Mouse (Mus musculus): ENCODE results near the gene Tbp. TPM values are rescaled to one million over a fixed set of nuclear protein-coding genes. Genes with fewer than 3 reads are reported as not detected.
"Not testable (repeated sequence)": the region's sequence is repeated elsewhere in the genome, so short reads cannot be mapped to it uniquely, and the experiment has no call there.

Tbp gene
- polyA plus RNA-seq, 1 experiment from 2014 or later = 79.6 TPM

DNA sequence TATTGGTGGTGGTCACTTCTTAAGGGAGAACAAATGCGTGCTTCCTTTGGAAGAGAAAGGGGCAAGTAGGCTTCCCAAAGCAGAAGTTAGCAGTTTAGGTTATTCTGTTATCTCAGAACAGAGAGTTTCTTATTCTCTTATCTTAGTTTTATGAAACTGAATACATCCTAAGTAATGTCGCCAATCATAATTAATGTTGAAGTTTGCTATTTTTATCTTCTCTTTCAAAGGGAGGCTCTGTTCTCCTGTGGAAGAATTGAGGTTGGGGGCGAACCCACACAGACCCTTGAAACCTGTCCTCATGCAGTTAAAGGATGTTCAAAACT is 28.1 kb downstream of the Tbp start:
- Histone ChIP-seq H3K9ac (ENCODE audit: low read length) (peak overlapping the region; percentile 79), H3K27me3 (ENCODE audit: control insufficient read depth, insufficient read depth, low read length) (no peaks in the 10 kb centered on the region), H3K27ac (ENCODE audit: low read depth, low read length) (no peak overlapping the region), H3K36me3 (ENCODE audit: control insufficient read depth, insufficient read depth, low read length) (no peaks in the 10 kb centered on the region), H3K4me2 (ENCODE audit: low read depth, low read length, severe bottlenecking) (peak overlapping the region; percentile 81), H3K4me1 (replicated peaks; ENCODE audit: control insufficient read depth, insufficient read depth, low read length) (0 out of 2 replicates have a peak, but pooled peaks cover 2% of the 10 kb centered on the region), H3K4me3 (ENCODE audit: low read depth, low read length) (peak overlapping the region; percentile 90), H3K9me3 (ENCODE audit: control insufficient read depth, low read length) (no peaks in the 10 kb centered on the region)
- no peak for DNase-seq (ENCODE audit: low spot score)
- no peak for ATAC-seq (replicated peaks; ENCODE audit: low FRiP score)
- WGBS = 64% methylated on average over 3 of the region's 3 CpGs

DNA sequence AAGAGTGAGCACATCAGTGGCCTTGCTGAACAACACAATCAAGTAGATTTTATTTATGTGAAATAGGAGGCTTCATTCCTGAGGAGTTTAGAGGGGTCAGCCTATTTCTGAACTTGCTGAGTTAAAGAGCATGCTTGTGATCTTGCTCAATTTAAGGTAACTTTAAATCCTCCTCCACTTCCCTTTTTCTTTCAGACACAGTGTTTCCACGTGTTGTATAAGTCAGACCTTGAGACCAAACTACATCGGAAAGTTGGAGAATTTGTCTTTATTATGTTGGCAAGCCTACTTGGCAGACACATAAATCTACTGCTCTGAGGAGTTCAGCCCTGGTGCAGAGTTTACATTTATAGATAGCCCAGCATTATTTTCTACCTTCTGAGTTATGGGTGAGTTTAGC is 29.2 kb downstream of the Tbp start:
- H3K27me3 ChIP-seq (ENCODE audit: control insufficient read depth, insufficient read depth, low read length) = no peaks in the 10 kb centered on the region
- H3K9ac ChIP-seq (ENCODE audit: low read length) = no peak overlapping the region
- H3K4me3 ChIP-seq (ENCODE audit: low read depth, low read length) = no peak overlapping the region
- 0 out of 2 replicates have a peak, but pooled peaks cover 2% of the 10 kb centered on the region for H3K4me1 ChIP-seq (replicated peaks; ENCODE audit: control insufficient read depth, insufficient read depth, low read length)
- H3K9me3 ChIP-seq (ENCODE audit: control insufficient read depth, low read length) = no peaks in the 10 kb centered on the region
- no peak overlapping the region for H3K4me2 ChIP-seq (ENCODE audit: low read depth, low read length, severe bottlenecking)
- H3K27ac ChIP-seq (ENCODE audit: low read depth, low read length) = no peak overlapping the region
- DNase-seq (ENCODE audit: low spot score) = no peak
- ATAC-seq (replicated peaks; ENCODE audit: low FRiP score) = no peak
- H3K36me3 ChIP-seq (ENCODE audit: control insufficient read depth, insufficient read depth, low read length) = no peaks in the 10 kb centered on the region
- WGBS = 84% methylated on average over 2 of the region's 2 CpGs

DNA sequence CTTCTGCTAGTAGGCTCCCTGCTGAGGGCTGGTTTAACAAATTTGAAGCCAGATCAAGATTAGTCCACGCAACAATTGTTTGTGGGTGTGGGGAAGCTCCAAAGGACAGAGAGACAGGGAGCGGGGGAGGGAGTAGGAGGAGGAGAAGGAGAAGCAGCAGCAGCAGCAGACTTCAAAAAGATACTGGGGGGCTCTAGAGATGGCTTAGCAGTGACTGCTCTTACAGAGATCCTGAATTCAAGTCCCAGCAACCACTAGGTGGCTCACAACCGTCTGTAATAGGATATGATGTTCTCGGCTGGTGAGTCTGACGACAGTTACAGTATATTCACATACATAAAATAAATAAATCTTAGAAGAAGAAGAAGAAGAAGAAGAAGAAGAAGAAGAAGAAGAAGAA is 30.5 kb downstream of the Tbp start:
- H3K9ac ChIP-seq (ENCODE audit: low read length) = no peak overlapping the region
- H3K4me3 ChIP-seq (ENCODE audit: low read depth, low read length) = no peak overlapping the region
- H3K36me3 ChIP-seq (ENCODE audit: control insufficient read depth, insufficient read depth, low read length) = no peaks in the 10 kb centered on the region
- H3K9me3 ChIP-seq (ENCODE audit: control insufficient read depth, low read length) = no peaks in the 10 kb centered on the region
- 6% methylated on average over 5 of the region's 5 CpGs for WGBS
- peaks cover under 1% of the 10 kb centered on the region; the same call in 1 of the 2 replicates for H3K27me3 ChIP-seq (ENCODE audit: control insufficient read depth, insufficient read depth, low read length)
- H3K4me2 ChIP-seq (ENCODE audit: low read depth, low read length, severe bottlenecking) = no peak overlapping the region
- peak; percentile 55 for DNase-seq (ENCODE audit: low spot score)
- ATAC-seq (replicated peaks; ENCODE audit: low FRiP score) = no peak
- 0 out of 2 replicates have a peak, but pooled peaks cover 2% of the 10 kb centered on the region for H3K4me1 ChIP-seq (replicated peaks; ENCODE audit: control insufficient read depth, insufficient read depth, low read length)
- H3K27ac ChIP-seq (ENCODE audit: low read depth, low read length) = no peak overlapping the region

DNA sequence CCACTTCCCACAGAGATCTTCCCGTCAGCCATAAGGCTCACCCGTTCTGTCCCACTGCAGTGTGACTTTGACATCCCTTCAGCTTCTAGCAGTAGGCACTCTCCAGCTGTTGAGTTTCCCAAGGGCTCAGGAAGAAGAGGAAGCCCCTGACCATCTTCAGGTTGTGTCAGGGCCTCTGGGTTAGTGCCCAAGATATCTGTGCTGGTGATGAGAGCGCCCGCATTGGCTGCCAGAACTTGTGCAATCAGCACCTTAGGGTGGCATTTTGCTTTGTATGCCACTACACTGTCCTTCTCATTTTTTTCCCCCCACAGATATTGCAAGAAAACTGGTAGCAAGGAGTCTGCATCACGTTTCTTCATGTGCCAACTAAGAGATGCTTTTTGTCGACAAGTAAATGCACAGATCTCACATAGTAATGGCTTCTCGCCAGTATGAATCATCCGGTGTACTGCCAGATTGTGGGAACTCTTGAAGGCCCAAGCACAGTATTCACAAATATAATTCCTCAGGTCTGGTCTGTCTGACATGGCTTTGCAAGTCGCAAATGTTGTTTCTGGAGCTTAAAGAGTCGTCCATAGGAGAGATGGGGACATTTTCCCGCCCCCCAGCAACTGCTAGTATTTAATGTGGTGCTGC is 35.6 kb downstream of the Tbp start:
- Histone ChIP-seq H3K4me3 (ENCODE audit: low read depth, low read length) (no peak overlapping the region), H3K9ac (ENCODE audit: low read length) (no peak overlapping the region), H3K4me1 (replicated peaks; ENCODE audit: control insufficient read depth, insufficient read depth, low read length) (no peaks in the 10 kb centered on the region), H3K4me2 (ENCODE audit: low read depth, low read length, severe bottlenecking) (no peak overlapping the region), H3K27me3 (ENCODE audit: control insufficient read depth, insufficient read depth, low read length) (peaks cover 8% of the 10 kb centered on the region), H3K36me3 (ENCODE audit: control insufficient read depth, insufficient read depth, low read length) (no peaks in the 10 kb centered on the region), H3K9me3 (ENCODE audit: control insufficient read depth, low read length) (no peaks in the 10 kb centered on the region), H3K27ac (ENCODE audit: low read depth, low read length) (no peak overlapping the region)
- DNase-seq (ENCODE audit: low spot score) (no peak), ATAC-seq (replicated peaks; ENCODE audit: low FRiP score) (no peak)
- WGBS = 65% methylated on average over 11 of the region's 11 CpGs

DNA sequence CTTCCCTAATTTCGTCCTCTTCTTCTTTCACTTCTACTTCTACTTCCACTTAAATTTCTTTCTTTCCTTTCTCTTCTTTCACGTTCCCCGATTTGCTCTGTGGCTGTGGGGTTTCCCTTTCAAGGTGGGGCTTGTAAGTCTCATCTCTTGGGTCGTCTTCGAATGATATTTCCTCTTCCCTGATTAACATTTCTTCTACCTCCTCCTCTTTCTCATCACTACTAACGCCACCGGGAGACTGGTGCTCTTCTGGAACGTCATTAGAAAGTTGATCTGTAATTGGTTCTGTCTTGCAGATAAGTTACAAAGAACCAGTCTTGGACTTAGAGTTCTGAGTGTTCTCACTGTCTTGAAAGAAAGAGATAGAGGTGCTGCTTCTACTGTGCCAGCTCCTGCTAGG is 36.3 kb downstream of the Tbp start:
- no peaks in the 10 kb centered on the region for H3K4me1 ChIP-seq (replicated peaks; ENCODE audit: control insufficient read depth, insufficient read depth, low read length)
- no peaks in the 10 kb centered on the region for H3K36me3 ChIP-seq (ENCODE audit: control insufficient read depth, insufficient read depth, low read length)
- H3K27me3 ChIP-seq (ENCODE audit: control insufficient read depth, insufficient read depth, low read length) = peaks cover 8% of the 10 kb centered on the region
- H3K9ac ChIP-seq (ENCODE audit: low read length) = peak overlapping the region; percentile 56; the same call in 1 of the 2 replicates
- peak overlapping the region; percentile 42 for H3K4me3 ChIP-seq (ENCODE audit: low read depth, low read length)
- peak overlapping the region; percentile 88 for H3K4me2 ChIP-seq (ENCODE audit: low read depth, low read length, severe bottlenecking)
- DNase-seq (ENCODE audit: low spot score) (no peak), ATAC-seq (replicated peaks; ENCODE audit: low FRiP score) (no peak)
- H3K27ac ChIP-seq (ENCODE audit: low read depth, low read length) = no peak overlapping the region
- WGBS = 23% methylated on average over 8 of the region's 8 CpGs
- no peaks in the 10 kb centered on the region for H3K9me3 ChIP-seq (ENCODE audit: control insufficient read depth, low read length)

DNA sequence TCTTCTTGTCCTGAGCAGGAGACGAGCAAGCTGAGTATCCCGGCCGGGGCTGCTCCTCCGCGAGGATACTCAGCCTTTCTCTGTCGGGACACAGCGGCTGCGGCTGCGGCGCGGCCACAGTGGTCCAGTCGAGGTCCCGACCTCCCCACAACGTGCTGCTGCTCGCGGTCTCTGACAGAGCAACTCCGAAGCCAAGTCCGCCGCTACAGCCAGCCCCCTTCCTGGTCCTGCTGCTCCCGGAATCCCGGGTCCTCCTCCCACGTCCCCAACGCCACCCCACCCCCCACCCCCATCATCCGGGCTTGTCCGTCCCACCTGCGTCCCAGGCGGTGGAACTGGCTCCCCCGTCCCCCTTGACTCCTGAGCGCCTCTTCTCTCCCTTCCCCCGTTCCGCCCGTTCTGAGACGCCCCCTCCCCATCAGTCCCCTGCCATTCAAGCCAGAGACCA is 36.8 kb downstream of the Tbp start:
- H3K4me3 ChIP-seq (ENCODE audit: low read depth, low read length) = peak overlapping the region; percentile 42
- peak; percentile 53; the same call in 1 of the 2 replicates for ATAC-seq (replicated peaks; ENCODE audit: low FRiP score)

DNA sequence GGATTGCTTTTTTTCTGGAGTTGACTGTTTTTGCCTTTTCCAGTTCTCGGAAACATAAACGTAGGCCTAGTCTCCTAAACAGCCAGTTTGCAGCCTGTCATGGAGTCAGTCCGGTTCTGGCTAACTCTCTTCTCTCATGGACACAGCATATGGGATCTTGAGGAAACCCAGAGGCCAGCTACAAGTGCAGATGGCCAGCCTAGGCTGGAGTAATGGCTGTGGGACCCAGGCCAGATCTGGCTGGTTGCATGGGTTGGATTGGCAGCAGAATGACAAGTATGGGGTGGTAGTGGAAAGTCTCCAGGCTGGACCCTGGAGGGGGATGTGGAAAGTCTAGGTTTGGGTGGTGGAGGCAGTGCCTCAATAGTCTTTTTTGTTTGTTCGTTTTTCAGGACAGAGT is 40.6 kb downstream of the Tbp start:
- no peak overlapping the region for H3K4me3 ChIP-seq (ENCODE audit: low read depth, low read length)
- H3K27ac ChIP-seq (ENCODE audit: low read depth, low read length) = no peak overlapping the region
- H3K27me3 ChIP-seq (ENCODE audit: control insufficient read depth, insufficient read depth, low read length) = peaks cover 6% of the 10 kb centered on the region
- no peak overlapping the region for H3K4me2 ChIP-seq (ENCODE audit: low read depth, low read length, severe bottlenecking)
- no peaks in the 10 kb centered on the region for H3K9me3 ChIP-seq (ENCODE audit: control insufficient read depth, low read length)
- no peaks in the 10 kb centered on the region for H3K36me3 ChIP-seq (ENCODE audit: control insufficient read depth, insufficient read depth, low read length)
- H3K4me1 ChIP-seq (replicated peaks; ENCODE audit: control insufficient read depth, insufficient read depth, low read length) = no peaks in the 10 kb centered on the region
- no peak overlapping the region for H3K9ac ChIP-seq (ENCODE audit: low read length)
- DNase-seq (ENCODE audit: low spot score) = no peak
- ATAC-seq (replicated peaks; ENCODE audit: low FRiP score) = no peak
- 81% methylated on average over 4 of the region's 4 CpGs for WGBS

More for the DNA sequence above, 36.8 kb downstream of the Tbp start:
- Histone ChIP-seq H3K27me3 (ENCODE audit: control insufficient read depth, insufficient read depth, low read length) (peaks cover 8% of the 10 kb centered on the region), H3K4me2 (ENCODE audit: low read depth, low read length, severe bottlenecking) (peak overlapping the region; percentile 88), H3K36me3 (ENCODE audit: control insufficient read depth, insufficient read depth, low read length) (no peaks in the 10 kb centered on the region), H3K9ac (ENCODE audit: low read length) (peak overlapping the region; percentile 56), H3K9me3 (ENCODE audit: control insufficient read depth, low read length) (no peaks in the 10 kb centered on the region), H3K27ac (ENCODE audit: low read depth, low read length) (no peak overlapping the region), H3K4me1 (replicated peaks; ENCODE audit: control insufficient read depth, insufficient read depth, low read length) (no peaks in the 10 kb centered on the region)
- 1% methylated on average over 33 of the region's 33 CpGs for WGBS
- DNase-seq (ENCODE audit: low spot score) = peak; percentile 70

DNA sequence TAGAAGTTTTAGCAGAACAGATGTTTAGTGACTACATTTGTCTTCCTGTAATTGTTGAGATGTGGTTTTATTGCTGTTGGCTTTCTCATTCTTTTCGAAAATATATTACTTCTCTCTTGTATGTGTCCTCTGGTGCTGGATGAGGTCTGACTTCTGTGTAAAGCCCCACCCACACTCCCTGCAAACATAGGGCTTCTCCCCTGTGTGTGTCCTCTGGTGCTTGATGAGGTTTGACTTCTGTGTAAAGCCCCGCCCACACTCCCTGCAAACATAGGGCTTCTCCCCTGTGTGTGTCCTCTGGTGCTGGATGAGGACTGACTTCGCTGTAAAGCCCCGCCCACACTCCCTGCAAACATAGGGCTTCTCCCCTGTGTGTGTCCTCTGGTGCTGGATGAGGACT is 44.2 kb downstream of the Tbp start:
- not testable (repeated sequence) for H3K36me3 ChIP-seq (ENCODE audit: control insufficient read depth, insufficient read depth, low read length); H3K4me1 ChIP-seq (replicated peaks; ENCODE audit: control insufficient read depth, insufficient read depth, low read length); H3K4me2 ChIP-seq (ENCODE audit: low read depth, low read length, severe bottlenecking); H3K27ac ChIP-seq (ENCODE audit: low read depth, low read length); DNase-seq (ENCODE audit: low spot score); ATAC-seq (replicated peaks; ENCODE audit: low FRiP score); H3K9me3 ChIP-seq (ENCODE audit: control insufficient read depth, low read length); H3K4me3 ChIP-seq (ENCODE audit: low read depth, low read length); H3K27me3 ChIP-seq (ENCODE audit: control insufficient read depth, insufficient read depth, low read length); H3K9ac ChIP-seq (ENCODE audit: low read length)
- WGBS = 69% methylated on average over 3 of the region's 4 CpGs

DNA sequence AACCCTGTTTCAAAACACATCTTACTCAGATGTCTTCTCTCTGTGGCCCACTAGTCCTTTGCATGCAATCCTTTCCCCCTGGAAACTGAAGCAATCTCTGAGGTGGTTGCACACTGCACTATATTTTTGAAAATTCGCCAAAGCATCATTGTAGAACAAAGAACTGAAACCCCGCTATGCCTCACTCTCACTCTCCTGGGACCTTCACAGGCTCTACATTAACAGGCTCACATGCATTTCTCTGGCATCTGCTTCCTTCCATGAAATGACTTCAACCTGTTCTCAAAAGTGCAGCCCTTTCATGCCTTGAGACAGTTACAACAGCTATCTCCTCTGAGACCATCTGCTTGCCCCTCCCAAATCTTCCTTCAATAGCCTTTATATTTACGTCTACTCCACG is 46.8 kb downstream of the Tbp start:
- 83% methylated on average over 4 of the region's 4 CpGs for WGBS
- H3K9ac ChIP-seq (ENCODE audit: low read length) = no peak overlapping the region
- H3K36me3 ChIP-seq (ENCODE audit: control insufficient read depth, insufficient read depth, low read length) = no peaks in the 10 kb centered on the region

More for the DNA sequence above, 46.8 kb downstream of the Tbp start:
- Histone ChIP-seq H3K4me1 (replicated peaks; ENCODE audit: control insufficient read depth, insufficient read depth, low read length) (no peaks in the 10 kb centered on the region), H3K9me3 (ENCODE audit: control insufficient read depth, low read length) (no peaks in the 10 kb centered on the region), H3K27ac (ENCODE audit: low read depth, low read length) (no peak overlapping the region), H3K4me2 (ENCODE audit: low read depth, low read length, severe bottlenecking) (no peak overlapping the region), H3K4me3 (ENCODE audit: low read depth, low read length) (no peak overlapping the region), H3K27me3 (ENCODE audit: control insufficient read depth, insufficient read depth, low read length) (no peaks in the 10 kb centered on the region)
- ATAC-seq (replicated peaks; ENCODE audit: low FRiP score) (no peak), DNase-seq (ENCODE audit: low spot score) (no peak)
